Mouse (Mus musculus) spleen, adult 2 months (tissue): ENCODE measurements around the gene Klhdc4.

Experiments
- CTCF ChIP-seq: fragments of 200-500 bp; IDR thresholded peaks from 2 replicates; pipeline ENCODE4 v1.5.1; 2011; ENCODE audit warnings: mild to moderate bottlenecking, inconsistent platforms; ENCODE audit not compliant: insufficient read depth, insufficient read length, insufficient replicate concordance; ENCODE audit errors: extremely low read depth
- POLR2A ChIP-seq: fragments of 200-500 bp; IDR thresholded peaks from 2 replicates; pipeline ENCODE4 v1.6.1; 2011; ENCODE audit warnings: low read depth, low read length, inconsistent platforms

- TF ChIP-seq POLR2A = no peak
- no peak for TF ChIP-seq CTCF
Measured at GRCm38 (mm10) chr8:121769095-121769494, 60.3 kb downstream of the Klhdc4 start.
